In the genomic region with DNA sequence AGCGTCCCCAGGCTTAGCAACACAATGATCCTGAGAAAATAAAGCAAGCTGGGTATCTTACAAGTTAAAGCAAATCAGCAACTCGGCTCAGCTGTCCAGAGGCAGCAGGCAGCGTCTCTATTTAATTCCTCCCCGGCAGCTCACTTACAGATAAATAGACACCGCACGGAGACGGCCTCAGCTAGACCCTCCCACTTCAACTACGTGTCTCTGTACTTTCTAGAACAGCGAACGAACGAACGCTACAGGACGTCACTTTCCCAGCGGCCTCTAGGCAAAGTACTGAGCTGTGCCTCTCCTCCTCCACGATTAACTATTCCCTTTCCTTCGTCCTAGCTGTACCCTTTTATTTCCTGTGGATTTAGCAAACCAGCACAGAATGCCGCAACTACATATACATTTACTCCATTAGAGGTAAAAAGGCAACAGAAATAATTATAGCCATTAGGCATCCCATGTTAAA, we compare ENCODE assay signal across 7 mouse cellular contexts. TPM values are rescaled to one million over a fixed set of nuclear protein-coding genes. Genes with fewer than 3 reads are reported as not detected.
DNase-seq lines count a peak whose midpoint lies in the region; ATAC-seq lines count a peak whose summit lies in the region.

No protein-coding gene starts in this region.

- under 1% methylated on average over 17 of the region's 17 CpGs for WGBS in intestine, embryonic 16.5 days
- WGBS in midbrain, embryonic 11.5 days: 1% methylated on average over 17 of the region's 17 CpGs

- peaks cover 6% of the 10 kb centered on the region; the same call in 1 of the 2 replicates for H3K4me1 ChIP-seq in intestine, embryonic 16.5 days (ENCODE audit: control insufficient read depth, insufficient read depth, low read length)
- H3K4me1 ChIP-seq in midbrain, embryonic 11.5 days (ENCODE audit: control insufficient read depth, insufficient read depth, low read length): peaks cover 3% of the 10 kb centered on the region

- H3K27me3 ChIP-seq in intestine, embryonic 16.5 days (replicated peaks; ENCODE audit: control insufficient read depth, insufficient read depth, low read length): no peaks in the 10 kb centered on the region
- H3K27me3 ChIP-seq in midbrain, embryonic 11.5 days (ENCODE audit: control insufficient read depth, insufficient read depth, low read length): no peaks in the 10 kb centered on the region

- H3K9ac ChIP-seq in intestine, embryonic 16.5 days (ENCODE audit: low read depth, low read length): peak overlapping the region; percentile 62
- H3K9ac ChIP-seq in midbrain, embryonic 11.5 days (ENCODE audit: low read length): peak overlapping the region; percentile 59

- H3K9me3 ChIP-seq in intestine, embryonic 16.5 days (ENCODE audit: control insufficient read depth, low read length): no peaks in the 10 kb centered on the region
- no peaks in the 10 kb centered on the region for H3K9me3 ChIP-seq in midbrain, embryonic 11.5 days (ENCODE audit: control insufficient read depth, low read length)

- peak overlapping the region; percentile 80 for H3K27ac ChIP-seq in intestine, embryonic 16.5 days (ENCODE audit: low read length)
- H3K27ac ChIP-seq in midbrain, embryonic 11.5 days (ENCODE audit: low read depth, low read length): peak overlapping the region; percentile 35; the same call in 1 of the 2 replicates

- peak; percentile 87 to 93 for DNase-seq in adrenal gland, adult 18-20 months (ENCODE audit: low spot score in 2 of 2)
- DNase-seq in embryo, embryonic 11 days: peak; percentile 93
- peak; percentile 71 to 79 for DNase-seq in gastrocnemius, postnatal 36 days
- peak; percentile 86 to 88 for DNase-seq in left cerebral cortex, postnatal 36 days (ENCODE audit: low spot score in 2 of 2)
- DNase-seq in midbrain, embryonic 11.5 days (ENCODE audit: low spot score, missing footprints): peak; percentile 95
- DNase-seq in skeletal muscle tissue, adult 2 months (ENCODE audit: low read depth, low spot score): peak; percentile 96

- H3K36me3 ChIP-seq in intestine, embryonic 16.5 days (ENCODE audit: control insufficient read depth, insufficient read depth, low read length): no peaks in the 10 kb centered on the region
- H3K36me3 ChIP-seq in midbrain, embryonic 11.5 days (ENCODE audit: control insufficient read depth, insufficient read depth, low read length): no peaks in the 10 kb centered on the region

- peak overlapping the region; percentile 58 for H3K4me2 ChIP-seq in intestine, embryonic 16.5 days (ENCODE audit: low read depth, low read length)
- peak overlapping the region; percentile 59 for H3K4me2 ChIP-seq in midbrain, embryonic 11.5 days

- intact Hi-C loops in gastrocnemius, postnatal 36 days (cut with DNase I): loop anchor here (5.0 kb wide), 1 partner anchor 81 kb away; no protein-coding TSS in a partner anchor
- intact Hi-C loops in left cerebral cortex, postnatal 36 days (cut with DNase I): loop anchor here (1.0 to 5.0 kb wide), 3 partner anchors 17 to 86 kb away; a partner anchor contains a TSS

- peak overlapping the region; percentile 53 for H3K4me3 ChIP-seq in intestine, embryonic 16.5 days (ENCODE audit: low read length)
- H3K4me3 ChIP-seq in midbrain, embryonic 11.5 days (ENCODE audit: low read depth, low read length): peak overlapping the region; percentile 37

- peak; percentile 97 for ATAC-seq in intestine, embryonic 16.5 days
- peak; percentile 96 for ATAC-seq in midbrain, embryonic 11.5 days (ENCODE audit: low FRiP score)

RNA-seq across cellular contexts. Expression of a gene that starts 16.4 kb away (rescaled TPM):
- total RNA-seq in adrenal gland, adult 18-20 months (2021): 10 to 100 TPM; 75.4 to 76.8 TPM
- total RNA-seq in gastrocnemius, postnatal 36 days (2021): 10 to 100 TPM; 46.6 to 52.2 TPM
- 21.7 and 23.2 TPM in 2 replicates for polyA plus RNA-seq in intestine, embryonic 16.5 days (2015; fragmentation: Nextera tagmentation; extraction: Ambion mirVana)
- total RNA-seq in left cerebral cortex, postnatal 36 days (2021): 10 to 100 TPM; 62.8 to 72.6 TPM
- polyA plus RNA-seq in midbrain, embryonic 11.5 days (2014; fragmentation: Nextera tagmentation; extraction: Ambion mirVana): 26.6 and 29.0 TPM in 2 replicates

RNA-seq across cellular contexts. Expression of a gene that starts 16.6 kb away (rescaled TPM):
- 100 to 1,000 TPM; 107 to 113 TPM for total RNA-seq in adrenal gland, adult 18-20 months (2021)
- total RNA-seq in gastrocnemius, postnatal 36 days (2021): 10 to 100 TPM; 21.5 to 30.1 TPM
- polyA plus RNA-seq in intestine, embryonic 16.5 days (2015; fragmentation: Nextera tagmentation; extraction: Ambion mirVana): 143 and 157 TPM in 2 replicates
- total RNA-seq in left cerebral cortex, postnatal 36 days (2021): 100 to 1,000 TPM in 1 of 2 experiments, 10 to 100 TPM in 1; 88.4 to 149 TPM
- 452 and 457 TPM in 2 replicates for polyA plus RNA-seq in midbrain, embryonic 11.5 days (2014; fragmentation: Nextera tagmentation; extraction: Ambion mirVana)

RNA-seq across cellular contexts. Expression of a gene that starts 27.6 kb away (rescaled TPM):
- total RNA-seq in adrenal gland, adult 18-20 months (2021): under 1 TPM in 1 of 2 experiments, not detected in 1; 0.30 TPM
- under 1 TPM; 0.20 to 0.69 TPM for total RNA-seq in gastrocnemius, postnatal 36 days (2021)
- polyA plus RNA-seq in intestine, embryonic 16.5 days (2015; fragmentation: Nextera tagmentation; extraction: Ambion mirVana): 244 TPM in 2 replicates
- total RNA-seq in left cerebral cortex, postnatal 36 days (2021): 1 to 10 TPM; 3.8 to 7.9 TPM
- 1.5 and 2.1 TPM in 2 replicates for polyA plus RNA-seq in midbrain, embryonic 11.5 days (2014; fragmentation: Nextera tagmentation; extraction: Ambion mirVana)

Comparison
In these comparisons a context has a peak if more than half of its experiments do, and no peak if none do; other contexts are left out.
1. Peak in every context shown above with its lines: DNase-seq, ATAC-seq, H3K4me3 ChIP-seq and H3K27ac ChIP-seq.